8 mouse cellular contexts compared by ENCODE assay signal in genomic region chr2:154567766-154568165, GRCm38 (mm10). TPM values are rescaled to one million over a fixed set of nuclear protein-coding genes. Genes with fewer than 3 reads are reported as not detected.
DNase-seq lines count a peak whose midpoint lies in the region; ATAC-seq and TF ChIP-seq lines count a peak whose summit lies in the region.

No protein-coding gene starts in this region.

- no peaks in the 10 kb centered on the region for H3K27me3 ChIP-seq in hindbrain, postnatal 0 days (ENCODE audit: insufficient read depth, low read length)

- WGBS in hindbrain, postnatal 0 days: 54% methylated on average over 2 of the region's 2 CpGs

- H3K4me1 ChIP-seq in bone marrow macrophage, adult 2 months (ENCODE audit: control insufficient read depth, insufficient read depth, low read length): peaks cover 24% of the 10 kb centered on the region
- H3K4me1 ChIP-seq in hindbrain, postnatal 0 days (ENCODE audit: insufficient read depth, low read length): no peaks in the 10 kb centered on the region; the same call in 1 of the 2 replicates

- no peaks in the 10 kb centered on the region for H3K36me3 ChIP-seq in hindbrain, postnatal 0 days (ENCODE audit: insufficient read depth, low read length)

- TF ChIP-seq CTCF in bone marrow macrophage, adult 2 months (IDR thresholded peaks at IDR 0.05; ENCODE audit: low read depth, low read length): no peak
- TF ChIP-seq CTCF in hindbrain, postnatal 0 days (IDR thresholded peaks at IDR 0.05; ENCODE audit: low read depth): no peak

- no peaks in the 10 kb centered on the region for H3K9me3 ChIP-seq in hindbrain, postnatal 0 days (ENCODE audit: low read length)

- DNase-seq in cerebellum, adult 9-11 months: peak; percentile 20
- no peak for DNase-seq in cerebellum, postnatal 25 days
- DNase-seq in hindbrain, postnatal 0 days (ENCODE audit: low spot score): no peak
- peak; percentile 44 for DNase-seq in lung, postnatal 14 days
- no peak for DNase-seq in layer of hippocampus, postnatal 14 days (ENCODE audit: low spot score in 2 of 2)
- no peak for DNase-seq in adrenal gland, postnatal 25 days
- DNase-seq in layer of hippocampus, adult 11-12 months (ENCODE audit: low spot score): no peak

- peak overlapping the region; percentile 74 for H3K4me3 ChIP-seq in bone marrow macrophage, adult 2 months (ENCODE audit: insufficient read depth, low read length)
- H3K4me3 ChIP-seq in hindbrain, postnatal 0 days (ENCODE audit: low read length): peak overlapping the region; percentile 74; the same call in 1 of the 2 replicates

- no peak for TF ChIP-seq POLR2A in bone marrow macrophage, adult 2 months (IDR thresholded peaks at IDR 0.05; ENCODE audit: borderline replicate concordance, low read depth, low read length)

- H3K27ac ChIP-seq in bone marrow macrophage, adult 2 months (ENCODE audit: insufficient read depth, low read depth, low read length): peak overlapping the region; percentile 86
- H3K27ac ChIP-seq in hindbrain, postnatal 0 days: no peak overlapping the region; the same call in 1 of the 2 replicates

- H3K9ac ChIP-seq in hindbrain, postnatal 0 days (replicated peaks; ENCODE audit: low read length): no peak overlapping the region

- H3K4me2 ChIP-seq in hindbrain, postnatal 0 days (ENCODE audit: low read depth, low read length): peak overlapping the region; percentile 92

- ATAC-seq in hindbrain, postnatal 0 days: no peak

RNA-seq across cellular contexts. Expression of gene E2f1, which starts 1.9 kb away (rescaled TPM):
- polyA plus RNA-seq in bone marrow macrophage, adult 2 months (2012; ENCODE audit: insufficient read depth, insufficient read length, missing spikeins): 25.5 and 29.2 TPM in 2 replicates
- 6.3 and 6.7 TPM in 2 replicates for total RNA-seq in hindbrain, postnatal 0 days (2014; rRNA removed)
- polyA plus RNA-seq in hindbrain, postnatal 0 days (2015; fragmentation: Nextera tagmentation; extraction: Ambion mirVana): 8.4 and 8.7 TPM in 2 replicates
- total RNA-seq in layer of hippocampus, postnatal 14 days (2021): 1 to 10 TPM; 7.1 to 8.0 TPM
- 11.2 and 13.2 TPM in 2 replicates for total RNA-seq in adrenal gland, postnatal 25 days (2021)

RNA-seq across cellular contexts. Expression of gene Necab3, which starts 9.1 kb away (rescaled TPM):
- 0.95 TPM in 1 of 2 replicates, not detected in the other for polyA plus RNA-seq in bone marrow macrophage, adult 2 months (2012; ENCODE audit: insufficient read depth, insufficient read length, missing spikeins)
- 35.1 and 52.2 TPM in 2 replicates for total RNA-seq in hindbrain, postnatal 0 days (2014; rRNA removed)
- 22.9 and 27.0 TPM in 2 replicates for polyA plus RNA-seq in hindbrain, postnatal 0 days (2015; fragmentation: Nextera tagmentation; extraction: Ambion mirVana)
- total RNA-seq in layer of hippocampus, postnatal 14 days (2021): 10 to 100 TPM; 27.7 to 28.0 TPM
- 2.0 and 2.1 TPM in 2 replicates for total RNA-seq in adrenal gland, postnatal 25 days (2021)

RNA-seq across cellular contexts. Expression of gene Actl10, which starts 16.2 kb away (rescaled TPM):
- polyA plus RNA-seq in bone marrow macrophage, adult 2 months (2012; ENCODE audit: insufficient read depth, insufficient read length, missing spikeins): not detected in 2 replicates
- 0.52 TPM in 1 of 2 replicates, not detected in the other for total RNA-seq in hindbrain, postnatal 0 days (2014; rRNA removed)
- 0.23 TPM in 1 of 2 replicates, not detected in the other for polyA plus RNA-seq in hindbrain, postnatal 0 days (2015; fragmentation: Nextera tagmentation; extraction: Ambion mirVana)
- total RNA-seq in layer of hippocampus, postnatal 14 days (2021): not detected
- 0.21 TPM in 1 of 2 replicates, not detected in the other for total RNA-seq in adrenal gland, postnatal 25 days (2021)

RNA-seq across cellular contexts. Expression of gene 1700003F12Rik, which starts 20.9 kb away (rescaled TPM):
- 1.1 TPM in 1 of 2 replicates, not detected in the other for polyA plus RNA-seq in bone marrow macrophage, adult 2 months (2012; ENCODE audit: insufficient read depth, insufficient read length, missing spikeins)
- 0.90 and 1.9 TPM in 2 replicates for total RNA-seq in hindbrain, postnatal 0 days (2014; rRNA removed)
- 3.9 and 4.0 TPM in 2 replicates for polyA plus RNA-seq in hindbrain, postnatal 0 days (2015; fragmentation: Nextera tagmentation; extraction: Ambion mirVana)
- total RNA-seq in layer of hippocampus, postnatal 14 days (2021): 1 to 10 TPM; 1.0 to 1.4 TPM
- not detected in 2 replicates for total RNA-seq in adrenal gland, postnatal 25 days (2021)

RNA-seq across cellular contexts. Expression of gene Pxmp4, which starts 35.7 kb away (rescaled TPM):
- polyA plus RNA-seq in bone marrow macrophage, adult 2 months (2012; ENCODE audit: insufficient read depth, insufficient read length, missing spikeins): 22.6 and 22.8 TPM in 2 replicates
- total RNA-seq in hindbrain, postnatal 0 days (2014; rRNA removed): 24.8 and 31.1 TPM in 2 replicates
- 21.9 and 24.1 TPM in 2 replicates for polyA plus RNA-seq in hindbrain, postnatal 0 days (2015; fragmentation: Nextera tagmentation; extraction: Ambion mirVana)
- total RNA-seq in layer of hippocampus, postnatal 14 days (2021): 10 to 100 TPM; 17.2 to 19.8 TPM
- 32.7 and 34.3 TPM in 2 replicates for total RNA-seq in adrenal gland, postnatal 25 days (2021)

Comparison
In these comparisons a context has a peak if more than half of its experiments do, and no peak if none do; other contexts are left out.
1. DNase-seq: peak in cerebellum, adult 9-11 months (single experiment) and lung, postnatal 14 days (single experiment); none in cerebellum, postnatal 25 days (0 of 2), hindbrain, postnatal 0 days (single experiment), layer of hippocampus, postnatal 14 days (0 of 2), adrenal gland, postnatal 25 days (single experiment) and layer of hippocampus, adult 11-12 months (single experiment).